Mouse (Mus musculus): ENCODE results near the gene Catip. TPM values are rescaled to one million over a fixed set of nuclear protein-coding genes. Genes with fewer than 3 reads are reported as not detected.

The Catip gene
- polyA plus RNA-seq (2017; shearing (Covaris generic)) = not detected

DNA sequence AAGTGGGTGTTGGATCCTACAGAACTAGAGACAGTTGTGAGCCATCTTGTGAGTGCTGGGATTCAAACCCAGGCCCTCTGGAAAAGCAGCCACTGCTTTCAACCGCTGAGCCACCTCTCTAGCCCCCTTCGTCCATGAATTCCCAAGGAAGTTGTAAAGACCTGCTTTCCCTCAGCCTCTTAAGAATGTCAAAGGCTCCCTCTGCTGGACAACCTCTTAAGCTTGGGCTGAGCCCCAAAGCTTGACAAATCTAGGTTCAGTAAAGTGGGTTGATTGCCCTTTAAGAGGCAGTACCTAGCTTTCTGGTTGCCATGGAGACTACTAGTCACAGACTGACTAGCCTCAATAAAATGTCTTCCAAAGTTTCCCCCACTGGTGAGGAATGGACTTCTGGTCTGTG lies at the start of gene Catip:
TSS of gene Catip (plus strand) at position 297 of the 400 bp plus-strand sequence.

DNA sequence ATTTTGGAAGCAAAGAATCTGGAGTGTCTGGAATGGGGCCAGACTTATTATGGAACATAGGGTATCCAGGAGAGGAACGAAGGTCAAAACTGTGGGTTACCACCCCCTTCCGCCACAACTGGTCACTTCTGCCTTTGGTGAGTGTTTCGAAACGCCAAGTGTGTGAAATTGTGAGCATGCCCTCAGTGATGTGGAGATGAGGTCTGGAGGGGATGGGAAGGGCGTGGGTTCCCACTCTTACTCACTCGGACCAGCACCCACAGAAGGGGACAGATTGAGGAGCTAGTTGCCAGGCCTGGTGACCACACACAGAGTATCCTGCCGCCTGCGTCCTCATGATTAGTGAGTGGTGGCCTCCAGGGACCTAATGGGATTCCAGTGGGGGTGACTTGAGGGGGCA lies 13.1 kb downstream of the Catip start, which contains the start of gene Slc11a1:
TSS of gene Slc11a1 (plus strand) at position 216 of the 400 bp plus-strand sequence.

DNA sequence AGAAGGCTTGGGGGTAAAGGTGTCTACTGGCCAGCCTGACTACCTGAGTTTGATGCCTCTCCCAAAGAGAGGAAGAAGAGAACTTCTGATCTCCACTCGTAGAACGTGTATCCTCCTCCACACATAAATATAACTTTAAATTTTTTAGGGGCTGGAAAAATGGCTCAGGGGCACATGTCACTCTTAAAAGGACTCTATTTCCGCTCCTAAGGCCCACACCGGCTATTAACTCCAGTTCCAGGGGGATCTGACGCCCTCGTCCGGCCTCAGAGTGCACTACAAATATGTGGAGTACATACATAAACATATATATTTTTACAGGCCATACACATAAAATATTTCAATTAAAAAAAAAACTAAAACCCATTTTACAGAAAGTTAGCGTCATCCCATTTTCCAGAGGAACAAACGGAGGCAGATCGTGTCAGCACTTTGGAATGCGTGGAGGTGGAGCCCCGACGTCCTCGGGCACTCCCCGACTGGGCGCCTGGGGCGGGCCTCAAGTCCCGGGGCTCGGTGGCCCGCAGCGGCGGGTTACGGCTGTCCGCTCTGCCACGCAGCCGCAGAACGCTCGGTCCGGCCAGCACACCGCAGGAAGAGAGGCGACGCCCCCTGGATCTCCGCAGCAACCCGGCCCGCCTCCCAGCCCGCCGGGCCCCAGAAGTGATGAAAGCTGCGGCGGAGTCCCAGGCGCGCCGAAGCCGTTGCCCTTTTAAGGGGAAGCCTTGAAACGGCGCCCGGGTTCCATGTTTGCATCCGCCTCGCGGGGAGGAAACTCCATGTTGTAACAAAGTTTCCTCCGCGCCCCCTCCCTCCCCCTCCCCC lies 29.2 kb downstream of the Catip start, which contains the start of gene Ctdsp1:
TSS of gene Ctdsp1 (plus strand) at position 586 of the 825 bp plus-strand sequence.

DNA sequence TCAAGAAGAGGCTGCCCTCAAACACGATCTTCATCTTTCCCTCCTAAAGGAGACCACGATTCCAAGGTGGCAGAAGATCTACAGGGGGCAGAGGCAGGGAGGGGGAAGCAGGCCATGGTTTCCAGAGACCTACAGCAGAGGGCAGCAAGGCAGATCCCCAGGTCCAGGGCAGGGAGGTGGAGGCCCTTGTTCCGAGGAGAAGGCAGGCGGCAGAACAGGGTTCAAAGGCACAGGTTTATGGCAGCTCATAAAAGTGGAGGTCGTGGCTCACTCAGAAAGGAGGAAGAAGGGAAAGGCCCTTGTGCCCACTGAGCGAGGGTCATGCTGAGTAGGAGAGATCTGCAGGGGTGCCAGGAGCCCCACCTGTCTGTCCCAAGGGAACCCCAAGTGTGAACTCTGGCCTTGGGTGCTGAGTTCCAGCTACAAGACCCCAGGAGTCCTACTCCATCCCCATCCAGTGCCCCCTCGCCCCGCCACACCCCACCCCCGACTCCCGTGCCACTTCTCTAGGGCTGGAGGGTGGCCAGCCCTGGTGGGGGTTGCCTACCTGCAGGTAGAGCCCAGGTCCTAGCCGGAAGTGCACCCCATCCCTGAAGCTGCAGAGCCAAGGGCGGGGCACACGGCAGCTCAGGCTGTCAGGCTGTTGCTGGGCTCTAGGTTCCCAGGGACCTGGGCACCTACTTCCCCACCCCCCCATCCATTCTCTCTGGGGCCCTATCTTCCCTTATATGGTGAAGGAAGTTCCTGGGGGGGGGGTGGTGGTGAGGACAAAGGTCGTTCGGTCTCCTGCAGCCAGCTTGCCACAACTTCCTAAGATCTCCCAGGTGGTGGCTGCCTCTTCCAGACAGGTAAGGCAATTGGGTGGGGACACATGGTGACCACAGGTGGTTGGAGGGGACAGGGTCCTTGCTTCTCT lies 46.9 kb downstream of the Catip start, which contains the start of gene Vil1:
TSS of gene Vil1 (plus strand) at position 788 of the 916 bp plus-strand sequence.

Other genes with a start within 250 kb of the Catip start
- 1.5 TPM for gene Tns1, start 237.7 kb upstream of the Catip start, polyA plus RNA-seq (2017; shearing (Covaris generic))
- gene Rufy4, start 236.6 kb upstream of the Catip start, polyA plus RNA-seq (2017; shearing (Covaris generic)) = not detected
- gene Cxcr2, start 208.1 kb upstream of the Catip start, polyA plus RNA-seq (2017; shearing (Covaris generic)) = not detected
- not detected for gene Cxcr1, start 167.5 kb upstream of the Catip start, polyA plus RNA-seq (2017; shearing (Covaris generic))
- gene Arpc2, start 126.0 kb upstream of the Catip start, polyA plus RNA-seq (2017; shearing (Covaris generic)) = 944 TPM
- not detected for gene Gpbar1, start 83.6 kb upstream of the Catip start, polyA plus RNA-seq (2017; shearing (Covaris generic))
- gene Aamp, start 77.4 kb upstream of the Catip start, polyA plus RNA-seq (2017; shearing (Covaris generic)) = 242 TPM
- 36.7 TPM for gene Pnkd, start 77.2 kb upstream of the Catip start, polyA plus RNA-seq (2017; shearing (Covaris generic))
- 7.9 TPM for gene Tmbim1, start 56.5 kb upstream of the Catip start, polyA plus RNA-seq (2017; shearing (Covaris generic))
- not detected for gene Slc11a1, start 13.1 kb downstream of the Catip start, polyA plus RNA-seq (2017; shearing (Covaris generic))
- 4.6 TPM for gene Ctdsp1, start 29.4 kb downstream of the Catip start, polyA plus RNA-seq (2017; shearing (Covaris generic))
- gene Vil1, start 47.3 kb downstream of the Catip start, polyA plus RNA-seq (2017; shearing (Covaris generic)) = not detected
- gene Cnot9, start 143.9 kb downstream of the Catip start, polyA plus RNA-seq (2017; shearing (Covaris generic)) = 15.8 TPM
- gene Plcd4, start 180.8 kb downstream of the Catip start, polyA plus RNA-seq (2017; shearing (Covaris generic)) = 0.44 TPM
- gene Usp37, start 182.2 kb downstream of the Catip start, polyA plus RNA-seq (2017; shearing (Covaris generic)) = 15.9 TPM
- 10.5 TPM for gene Zfp142, start 226.1 kb downstream of the Catip start, polyA plus RNA-seq (2017; shearing (Covaris generic))
- 5.6 TPM for gene Bcs1l, start 226.2 kb downstream of the Catip start, polyA plus RNA-seq (2017; shearing (Covaris generic))
- 24.4 TPM for gene Rnf25, start 239.3 kb downstream of the Catip start, polyA plus RNA-seq (2017; shearing (Covaris generic))
- gene Stk36, start 239.3 kb downstream of the Catip start, polyA plus RNA-seq (2017; shearing (Covaris generic)) = 0.24 TPM